In the genomic region with DNA sequence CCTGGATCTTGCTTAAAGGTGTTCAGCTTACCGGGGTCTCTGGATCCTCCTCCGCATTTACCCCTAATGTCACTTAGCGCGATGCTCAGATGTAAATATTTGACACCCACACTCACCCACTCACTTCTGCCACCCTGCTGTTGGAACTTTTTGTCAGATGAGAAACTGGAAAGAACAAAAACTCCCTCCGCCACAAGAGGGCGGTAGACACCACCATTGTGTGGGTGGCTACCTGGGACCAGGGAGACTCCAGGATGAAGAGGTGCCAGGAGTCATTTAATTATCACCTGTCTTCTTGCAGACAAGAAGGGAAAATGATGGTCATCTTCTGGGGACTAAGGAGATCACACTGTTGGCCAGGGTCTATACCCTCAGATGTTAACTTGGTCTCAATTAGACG, we compare ENCODE assay signal across 10 mouse cellular contexts. TPM values are rescaled to one million over a fixed set of nuclear protein-coding genes. Genes with fewer than 3 reads are reported as not detected.
DNase-seq lines count a peak whose midpoint lies in the region; ATAC-seq and TF ChIP-seq lines count a peak whose summit lies in the region.
"Had no signal": no experiment of that assay in that cellular context is flagged by ENCODE, and none has a peak within 500 bp of the region (broad histone marks: within the 10 kb centered on the region; RNA-seq: fewer than 3 reads in every experiment).

No protein-coding gene starts in this region.

- no peaks in the 10 kb centered on the region for H3K27me3 ChIP-seq in intestine, postnatal 0 days (replicated peaks; ENCODE audit: control insufficient read depth, insufficient read depth, low read length)
- no peaks in the 10 kb centered on the region for H3K27me3 ChIP-seq in intestine, embryonic 16.5 days (replicated peaks; ENCODE audit: control insufficient read depth, insufficient read depth, low read length)
- H3K27me3 ChIP-seq in hindbrain, postnatal 0 days (ENCODE audit: insufficient read depth, low read length), result no peaks in the 10 kb centered on the region
- H3K27me3 ChIP-seq in limb, embryonic 10.5 days (ENCODE audit: low read depth, poor library complexity, severe bottlenecking), result 0 out of 2 replicates have a peak, but pooled peaks cover 4% of the 10 kb centered on the region
- H3K27me3 ChIP-seq: neural tube, embryonic 12.5 days had no signal

- no peak overlapping the region for H3K27ac ChIP-seq in intestine, postnatal 0 days (ENCODE audit: low read depth, low read length)
- no peak overlapping the region for H3K27ac ChIP-seq in intestine, embryonic 16.5 days (ENCODE audit: low read length)
- H3K27ac ChIP-seq in hindbrain, postnatal 0 days, result no peak overlapping the region
- no peak overlapping the region for H3K27ac ChIP-seq in limb, embryonic 10.5 days
- H3K27ac ChIP-seq: neural tube, embryonic 12.5 days had no signal

- H3K4me2 ChIP-seq in intestine, postnatal 0 days (replicated peaks; ENCODE audit: low read depth), result no peak overlapping the region
- no peak overlapping the region for H3K4me2 ChIP-seq in intestine, embryonic 16.5 days (ENCODE audit: low read depth, low read length)
- no peak overlapping the region for H3K4me2 ChIP-seq in hindbrain, postnatal 0 days (ENCODE audit: low read depth, low read length)
- H3K4me2 ChIP-seq: neural tube, embryonic 12.5 days had no signal

- H3K9ac ChIP-seq in intestine, postnatal 0 days (ENCODE audit: low read depth, low read length), result no peak overlapping the region
- no peak overlapping the region for H3K9ac ChIP-seq in intestine, embryonic 16.5 days (ENCODE audit: low read depth, low read length)
- no peak overlapping the region for H3K9ac ChIP-seq in hindbrain, postnatal 0 days (replicated peaks; ENCODE audit: low read length)
- H3K9ac ChIP-seq: neural tube, embryonic 12.5 days had no signal

- no peaks in the 10 kb centered on the region for H3K9me3 ChIP-seq in intestine, postnatal 0 days (ENCODE audit: control insufficient read depth)
- H3K9me3 ChIP-seq in intestine, embryonic 16.5 days (ENCODE audit: control insufficient read depth, low read length), result no peaks in the 10 kb centered on the region
- H3K9me3 ChIP-seq in hindbrain, postnatal 0 days (ENCODE audit: low read length), result no peaks in the 10 kb centered on the region
- H3K9me3 ChIP-seq in limb, embryonic 10.5 days (replicated peaks), result no peaks in the 10 kb centered on the region
- H3K9me3 ChIP-seq: neural tube, embryonic 12.5 days had no signal

- peak; percentile 83 for TF ChIP-seq CTCF in intestine, postnatal 0 days (IDR thresholded peaks at IDR 0.05; ENCODE audit: low read depth)
- peak; percentile 77 for TF ChIP-seq CTCF in hindbrain, postnatal 0 days (IDR thresholded peaks at IDR 0.05; ENCODE audit: low read depth)

- WGBS in intestine, postnatal 0 days, result 16% methylated on average over 7 of the region's 7 CpGs
- WGBS in intestine, embryonic 16.5 days, result 16% methylated on average over 7 of the region's 7 CpGs
- WGBS in hindbrain, postnatal 0 days, result 24% methylated on average over 7 of the region's 7 CpGs
- 15% methylated on average over 7 of the region's 7 CpGs for WGBS in limb, embryonic 10.5 days

- no peaks in the 10 kb centered on the region for H3K4me1 ChIP-seq in intestine, postnatal 0 days (replicated peaks; ENCODE audit: control insufficient read depth, insufficient read depth, low read length)
- no peaks in the 10 kb centered on the region for H3K4me1 ChIP-seq in intestine, embryonic 16.5 days (ENCODE audit: control insufficient read depth, insufficient read depth, low read length)
- no peaks in the 10 kb centered on the region for H3K4me1 ChIP-seq in hindbrain, postnatal 0 days (ENCODE audit: insufficient read depth, low read length)
- no peaks in the 10 kb centered on the region for H3K4me1 ChIP-seq in limb, embryonic 10.5 days
- H3K4me1 ChIP-seq: neural tube, embryonic 12.5 days had no signal

- no peak overlapping the region for H3K4me3 ChIP-seq in intestine, postnatal 0 days (ENCODE audit: low read depth, low read length)
- H3K4me3 ChIP-seq in intestine, embryonic 16.5 days (ENCODE audit: low read length), result no peak overlapping the region
- H3K4me3 ChIP-seq in hindbrain, postnatal 0 days (ENCODE audit: low read length), result no peak overlapping the region
- no peak overlapping the region for H3K4me3 ChIP-seq in limb, embryonic 10.5 days
- H3K4me3 ChIP-seq: neural tube, embryonic 12.5 days had no signal

- DNase-seq in NIH3T3 (ENCODE audit: low read depth), result peak; percentile 85
- DNase-seq in cerebellum, adult 9-10 months, result peak; percentile 52
- peak; percentile 74 for DNase-seq in hindbrain, postnatal 0 days (ENCODE audit: low spot score)
- peak; percentile 78 for DNase-seq in limb, embryonic 10.5 days (ENCODE audit: low spot score)
- peak; percentile 44 for DNase-seq in right cerebral cortex, adult 18-20 months
- DNase-seq in urinary bladder, postnatal 25 days (ENCODE audit: low spot score), result peak; percentile 67

- H3K36me3 ChIP-seq in intestine, postnatal 0 days (ENCODE audit: control insufficient read depth, insufficient read depth), result no peaks in the 10 kb centered on the region
- H3K36me3 ChIP-seq in intestine, embryonic 16.5 days (ENCODE audit: control insufficient read depth, insufficient read depth, low read length), result no peaks in the 10 kb centered on the region
- H3K36me3 ChIP-seq in hindbrain, postnatal 0 days (ENCODE audit: insufficient read depth, low read length), result no peaks in the 10 kb centered on the region
- H3K36me3 ChIP-seq in limb, embryonic 10.5 days, result no peaks in the 10 kb centered on the region
- H3K36me3 ChIP-seq: neural tube, embryonic 12.5 days had no signal

- no peak for ATAC-seq in intestine, postnatal 0 days
- no peak for ATAC-seq in intestine, embryonic 16.5 days
- no peak for ATAC-seq in hindbrain, postnatal 0 days

RNA-seq across cellular contexts. Expression of gene Uts2, which starts 30.3 kb away (rescaled TPM):
- not detected in 2 replicates for polyA plus RNA-seq in intestine, postnatal 0 days (2015; fragmentation: Nextera tagmentation; extraction: Ambion mirVana)
- polyA plus RNA-seq in intestine, embryonic 16.5 days (2015; fragmentation: Nextera tagmentation; extraction: Ambion mirVana), result not detected in 2 replicates
- not detected in 2 replicates for total RNA-seq in hindbrain, postnatal 0 days (2014; rRNA removed)
- polyA plus RNA-seq in hindbrain, postnatal 0 days (2015; fragmentation: Nextera tagmentation; extraction: Ambion mirVana), result 0.74 and 0.79 TPM in 2 replicates
- polyA plus RNA-seq in limb, embryonic 10.5 days (2016; fragmentation: Nextera tagmentation; extraction: Ambion mirVana), result not detected in 2 replicates
- polyA plus RNA-seq: gonadal fat pad, adult 2 months had no signal

RNA-seq across cellular contexts. Expression of gene Tnfrsf9, which starts 52.2 kb away (rescaled TPM):
- 0.20 and 0.42 TPM in 2 replicates for polyA plus RNA-seq in intestine, postnatal 0 days (2015; fragmentation: Nextera tagmentation; extraction: Ambion mirVana)
- polyA plus RNA-seq in intestine, embryonic 16.5 days (2015; fragmentation: Nextera tagmentation; extraction: Ambion mirVana), result 2.4 and 2.5 TPM in 2 replicates
- total RNA-seq in hindbrain, postnatal 0 days (2014; rRNA removed), result 0.52 and 2.4 TPM in 2 replicates
- 0.09 and 0.34 TPM in 2 replicates for polyA plus RNA-seq in hindbrain, postnatal 0 days (2015; fragmentation: Nextera tagmentation; extraction: Ambion mirVana)
- 0.59 and 1.1 TPM in 2 replicates for polyA plus RNA-seq in limb, embryonic 10.5 days (2016; fragmentation: Nextera tagmentation; extraction: Ambion mirVana)

RNA-seq across cellular contexts. Expression of gene Park7, which starts 52.3 kb away (rescaled TPM):
- polyA plus RNA-seq in intestine, postnatal 0 days (2015; fragmentation: Nextera tagmentation; extraction: Ambion mirVana), result 223 and 231 TPM in 2 replicates
- polyA plus RNA-seq in intestine, embryonic 16.5 days (2015; fragmentation: Nextera tagmentation; extraction: Ambion mirVana), result 390 and 416 TPM in 2 replicates
- 126 and 135 TPM in 2 replicates for total RNA-seq in hindbrain, postnatal 0 days (2014; rRNA removed)
- polyA plus RNA-seq in hindbrain, postnatal 0 days (2015; fragmentation: Nextera tagmentation; extraction: Ambion mirVana), result 449 and 470 TPM in 2 replicates
- 526 and 559 TPM in 2 replicates for polyA plus RNA-seq in limb, embryonic 10.5 days (2016; fragmentation: Nextera tagmentation; extraction: Ambion mirVana)
